Mouse (Mus musculus): ENCODE data around the gene Dock4.

DNA sequence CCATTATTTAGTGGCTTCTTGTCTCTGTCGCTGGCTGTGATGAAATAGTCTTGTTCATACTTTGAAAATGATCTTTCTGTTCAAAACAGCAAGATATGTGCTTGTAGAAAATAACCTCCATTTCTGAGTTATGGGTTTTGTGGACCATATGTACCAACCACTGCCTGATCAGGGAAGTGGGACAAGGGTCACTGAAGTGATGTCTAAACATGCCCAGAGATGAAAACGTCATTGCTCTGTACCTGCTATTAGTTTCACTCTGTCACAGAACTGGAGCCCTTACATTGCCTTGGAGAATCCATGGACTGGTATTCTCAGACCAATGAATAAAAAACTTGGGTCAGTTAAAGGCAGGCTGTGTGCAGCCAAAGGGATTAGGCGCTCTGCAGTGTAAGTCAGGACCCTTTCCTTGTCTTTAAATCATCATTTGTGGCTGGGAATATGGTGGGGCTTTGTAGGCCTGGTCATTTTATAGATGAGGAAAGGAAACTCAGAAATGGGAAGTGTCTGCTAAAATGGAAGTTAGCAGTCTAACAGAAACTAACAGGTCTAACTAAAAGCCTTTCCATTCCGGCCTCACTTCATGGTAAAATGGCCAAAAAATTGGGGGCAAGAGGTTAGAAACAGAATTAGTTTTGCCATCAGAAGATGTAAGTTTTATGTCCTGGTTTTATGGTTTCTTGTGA is 139.8 kb downstream of the Dock4 start:
- TF ChIP-seq POLR2A (IDR thresholded peaks at IDR 0.05; ENCODE audit: low read depth, low read length) = no peak
- TF ChIP-seq ZMIZ1 (IDR thresholded peaks at IDR 0.05; ENCODE audit: low read depth, low read length) = no peak
- no peak for TF ChIP-seq ZKSCAN1 (IDR thresholded peaks at IDR 0.05; ENCODE audit: borderline replicate concordance, low read depth, low read length)
- TF ChIP-seq USF2 (conservative IDR thresholded peaks at IDR 0.05; ENCODE audit: low read depth, low read length) = no peak
- no peak for TF ChIP-seq HCFC1 (IDR thresholded peaks at IDR 0.05; ENCODE audit: low read depth, low read length)
- TF ChIP-seq POLR2AphosphoS2 (IDR thresholded peaks at IDR 0.05; ENCODE audit: low read depth, low read length) = no peak
- TF ChIP-seq CTCF (conservative IDR thresholded peaks at IDR 0.05 in 1 of 2, IDR thresholded peaks at IDR 0.05 in 1 of 2; ENCODE audit: low read depth in 2 of 2, low read length in 2 of 2) = no peak
- TF ChIP-seq RCOR1 (conservative IDR thresholded peaks at IDR 0.05; ENCODE audit: low read depth, low read length) = no peak
- TF ChIP-seq NELFE (IDR thresholded peaks at IDR 0.05; ENCODE audit: low read depth, low read length) = no peak
- no peak for TF ChIP-seq EP300 (IDR thresholded peaks at IDR 0.05; ENCODE audit: low read length)
- TF ChIP-seq GABPA (IDR thresholded peaks at IDR 0.05; ENCODE audit: insufficient replicate concordance, low read depth, low read length) = no peak
- no peak for TF ChIP-seq MXI1 (IDR thresholded peaks at IDR 0.05; ENCODE audit: low read depth, low read length)
- TF ChIP-seq BHLHE40 (IDR thresholded peaks at IDR 0.05; ENCODE audit: low read depth, low read length) = no peak

Measured in CH12.LX (cell line).